Mouse (Mus musculus): Measurements from ENCODE around the gene Tsc22d3. TPM values are rescaled to one million over a fixed set of nuclear protein-coding genes. Genes with fewer than 3 reads are reported as not detected.
A peak's percentile ranks its signal among the peaks of the same experiment; 100 is the strongest.

Tsc22d3 gene
- polyA plus RNA-seq, 1 experiment from 2014 or later: 184 TPM

GRCm38 (mm10) chrX:140529074-140529561 lies 71.3 kb downstream of the Tsc22d3 start:
- Histone ChIP-seq H3K27ac (ENCODE audit: low read depth, low read length) (no peak overlapping the region), H3K36me3 (ENCODE audit: control insufficient read depth, insufficient read depth, low read length) (no peaks in the 10 kb centered on the region), H3K4me1 (ENCODE audit: control insufficient read depth, insufficient read depth, low read length) (peaks cover 4% of the 10 kb centered on the region; the same call in 1 of the 2 replicates), H3K27me3 (ENCODE audit: control insufficient read depth, insufficient read depth, low read length) (no peaks in the 10 kb centered on the region), H3K9ac (ENCODE audit: low read depth, low read length) (no peak overlapping the region), H3K4me3 (ENCODE audit: low read depth, low read length) (no peak overlapping the region), H3K9me3 (replicated peaks; ENCODE audit: control insufficient read depth, low read length) (no peaks in the 10 kb centered on the region), H3K4me2 (no peak overlapping the region)
- WGBS (ENCODE audit: insufficient replicate concordance): 85% methylated on average over 5 of the region's 5 CpGs
- ATAC-seq (replicated peaks; ENCODE audit: insufficient number of reproducible peaks, low FRiP score, low TSS enrichment): no peak

- WGBS (ENCODE audit: insufficient replicate concordance): 38% methylated on average over 6 of the region's 6 CpGs
- no peak for ATAC-seq (replicated peaks; ENCODE audit: insufficient number of reproducible peaks, low FRiP score, low TSS enrichment)
- no peaks in the 10 kb centered on the region for H3K27me3 ChIP-seq (ENCODE audit: control insufficient read depth, insufficient read depth, low read length)
Measured at GRCm38 (mm10) chrX:140527231-140527630, 73.2 kb downstream of the Tsc22d3 start.

GRCm38 (mm10) chrX:140526253-140526618 lies 74.2 kb downstream of the Tsc22d3 start:
- no peak for ATAC-seq (replicated peaks; ENCODE audit: insufficient number of reproducible peaks, low FRiP score, low TSS enrichment)
- no peak overlapping the region for H3K9ac ChIP-seq (ENCODE audit: low read depth, low read length)
- WGBS (ENCODE audit: insufficient replicate concordance): 91% methylated on average over 5 of the region's 5 CpGs
- no peaks in the 10 kb centered on the region for H3K36me3 ChIP-seq (ENCODE audit: control insufficient read depth, insufficient read depth, low read length)
- H3K27me3 ChIP-seq (ENCODE audit: control insufficient read depth, insufficient read depth, low read length): no peaks in the 10 kb centered on the region
- H3K27ac ChIP-seq (ENCODE audit: low read depth, low read length): no peak overlapping the region
- H3K4me2 ChIP-seq: no peak overlapping the region
- no peaks in the 10 kb centered on the region for H3K4me1 ChIP-seq (ENCODE audit: control insufficient read depth, insufficient read depth, low read length)
- H3K9me3 ChIP-seq (replicated peaks; ENCODE audit: control insufficient read depth, low read length): no peaks in the 10 kb centered on the region
- no peak overlapping the region for H3K4me3 ChIP-seq (ENCODE audit: low read depth, low read length)

More at GRCm38 (mm10) chrX:140527231-140527630, 73.2 kb downstream of the Tsc22d3 start:
- Histone ChIP-seq H3K4me3 (ENCODE audit: low read depth, low read length) (no peak overlapping the region), H3K4me1 (ENCODE audit: control insufficient read depth, insufficient read depth, low read length) (peaks cover 4% of the 10 kb centered on the region; the same call in 1 of the 2 replicates), H3K4me2 (no peak overlapping the region), H3K27ac (ENCODE audit: low read depth, low read length) (no peak overlapping the region), H3K9ac (ENCODE audit: low read depth, low read length) (no peak overlapping the region), H3K9me3 (replicated peaks; ENCODE audit: control insufficient read depth, low read length) (no peaks in the 10 kb centered on the region), H3K36me3 (ENCODE audit: control insufficient read depth, insufficient read depth, low read length) (no peaks in the 10 kb centered on the region)

GRCm38 (mm10) chrX:140525604-140526252 lies 74.7 kb downstream of the Tsc22d3 start:
- H3K9ac ChIP-seq (ENCODE audit: low read depth, low read length): no peak overlapping the region
- WGBS (ENCODE audit: insufficient replicate concordance): 78% methylated on average over 7 of the region's 7 CpGs
- no peak overlapping the region for H3K27ac ChIP-seq (ENCODE audit: low read depth, low read length)
- H3K4me1 ChIP-seq (ENCODE audit: control insufficient read depth, insufficient read depth, low read length): no peaks in the 10 kb centered on the region
- no peak overlapping the region for H3K4me3 ChIP-seq (ENCODE audit: low read depth, low read length)
- no peak overlapping the region for H3K4me2 ChIP-seq
- no peaks in the 10 kb centered on the region for H3K9me3 ChIP-seq (replicated peaks; ENCODE audit: control insufficient read depth, low read length)
- H3K27me3 ChIP-seq (ENCODE audit: control insufficient read depth, insufficient read depth, low read length): no peaks in the 10 kb centered on the region
- no peak for ATAC-seq (replicated peaks; ENCODE audit: insufficient number of reproducible peaks, low FRiP score, low TSS enrichment)
- H3K36me3 ChIP-seq (ENCODE audit: control insufficient read depth, insufficient read depth, low read length): no peaks in the 10 kb centered on the region

GRCm38 (mm10) chrX:140524231-140524630 lies 76.2 kb downstream of the Tsc22d3 start:
- Histone ChIP-seq H3K4me2 (no peak overlapping the region), H3K36me3 (ENCODE audit: control insufficient read depth, insufficient read depth, low read length) (no peaks in the 10 kb centered on the region), H3K4me1 (ENCODE audit: control insufficient read depth, insufficient read depth, low read length) (no peaks in the 10 kb centered on the region), H3K27me3 (ENCODE audit: control insufficient read depth, insufficient read depth, low read length) (no peaks in the 10 kb centered on the region), H3K27ac (ENCODE audit: low read depth, low read length) (no peak overlapping the region), H3K9ac (ENCODE audit: low read depth, low read length) (no peak overlapping the region), H3K9me3 (replicated peaks; ENCODE audit: control insufficient read depth, low read length) (no peaks in the 10 kb centered on the region), H3K4me3 (ENCODE audit: low read depth, low read length) (no peak overlapping the region)
- ATAC-seq (replicated peaks; ENCODE audit: insufficient number of reproducible peaks, low FRiP score, low TSS enrichment): no peak
- 73% methylated on average over 5 of the region's 5 CpGs for WGBS (ENCODE audit: insufficient replicate concordance)

GRCm38 (mm10) chrX:140522071-140522765 lies 78.2 kb downstream of the Tsc22d3 start:
- Histone ChIP-seq H3K9me3 (replicated peaks; ENCODE audit: control insufficient read depth, low read length) (no peaks in the 10 kb centered on the region), H3K4me2 (no peak overlapping the region), H3K4me3 (ENCODE audit: low read depth, low read length) (no peak overlapping the region), H3K27ac (ENCODE audit: low read depth, low read length) (no peak overlapping the region), H3K36me3 (ENCODE audit: control insufficient read depth, insufficient read depth, low read length) (no peaks in the 10 kb centered on the region), H3K4me1 (ENCODE audit: control insufficient read depth, insufficient read depth, low read length) (no peaks in the 10 kb centered on the region), H3K27me3 (ENCODE audit: control insufficient read depth, insufficient read depth, low read length) (no peaks in the 10 kb centered on the region), H3K9ac (ENCODE audit: low read depth, low read length) (no peak overlapping the region)
- 65% methylated on average over 14 of the region's 14 CpGs for WGBS (ENCODE audit: insufficient replicate concordance)
- no peak for ATAC-seq (replicated peaks; ENCODE audit: insufficient number of reproducible peaks, low FRiP score, low TSS enrichment)

GRCm38 (mm10) chrX:140520146-140521102 lies 80.0 kb downstream of the Tsc22d3 start:
- Histone ChIP-seq H3K4me3 (ENCODE audit: low read depth, low read length) (peak overlapping the region; percentile 19; the same call in 1 of the 2 replicates), H3K36me3 (ENCODE audit: control insufficient read depth, insufficient read depth, low read length) (no peaks in the 10 kb centered on the region), H3K4me1 (ENCODE audit: control insufficient read depth, insufficient read depth, low read length) (no peaks in the 10 kb centered on the region), H3K9ac (ENCODE audit: low read depth, low read length) (0 out of 2 replicates have a peak overlapping the region, but pooled peaks have one; percentile 10), H3K9me3 (replicated peaks; ENCODE audit: control insufficient read depth, low read length) (no peaks in the 10 kb centered on the region), H3K27ac (ENCODE audit: low read depth, low read length) (peak overlapping the region; percentile 35), H3K27me3 (ENCODE audit: control insufficient read depth, insufficient read depth, low read length) (no peaks in the 10 kb centered on the region), H3K4me2 (peak overlapping the region; percentile 60)
- whole genome bisulfite sequencing (ENCODE audit: insufficient replicate concordance): 21% methylated on average over 25 of the region's 25 CpGs
- peak; percentile 97 for ATAC-seq (replicated peaks; ENCODE audit: insufficient number of reproducible peaks, low FRiP score, low TSS enrichment)

- Histone ChIP-seq H3K27me3 (ENCODE audit: control insufficient read depth, insufficient read depth, low read length) (peaks cover 4% of the 10 kb centered on the region), H3K27ac (ENCODE audit: low read depth, low read length) (no peak overlapping the region), H3K4me2 (no peak overlapping the region), H3K9ac (ENCODE audit: low read depth, low read length) (no peak overlapping the region), H3K9me3 (replicated peaks; ENCODE audit: control insufficient read depth, low read length) (no peaks in the 10 kb centered on the region), H3K36me3 (ENCODE audit: control insufficient read depth, insufficient read depth, low read length) (no peaks in the 10 kb centered on the region), H3K4me3 (ENCODE audit: low read depth, low read length) (no peak overlapping the region), H3K4me1 (ENCODE audit: control insufficient read depth, insufficient read depth, low read length) (no peaks in the 10 kb centered on the region)
- WGBS (ENCODE audit: insufficient replicate concordance): 86% methylated on average over 8 of the region's 8 CpGs
- ATAC-seq (replicated peaks; ENCODE audit: insufficient number of reproducible peaks, low FRiP score, low TSS enrichment): no peak
Measured at GRCm38 (mm10) chrX:140518351-140518750, 82.1 kb downstream of the Tsc22d3 start.

Measured in heart, embryonic 11.5 days (tissue).